Mouse (Mus musculus): Measurements from ENCODE around the gene Man2b2.

DNA sequence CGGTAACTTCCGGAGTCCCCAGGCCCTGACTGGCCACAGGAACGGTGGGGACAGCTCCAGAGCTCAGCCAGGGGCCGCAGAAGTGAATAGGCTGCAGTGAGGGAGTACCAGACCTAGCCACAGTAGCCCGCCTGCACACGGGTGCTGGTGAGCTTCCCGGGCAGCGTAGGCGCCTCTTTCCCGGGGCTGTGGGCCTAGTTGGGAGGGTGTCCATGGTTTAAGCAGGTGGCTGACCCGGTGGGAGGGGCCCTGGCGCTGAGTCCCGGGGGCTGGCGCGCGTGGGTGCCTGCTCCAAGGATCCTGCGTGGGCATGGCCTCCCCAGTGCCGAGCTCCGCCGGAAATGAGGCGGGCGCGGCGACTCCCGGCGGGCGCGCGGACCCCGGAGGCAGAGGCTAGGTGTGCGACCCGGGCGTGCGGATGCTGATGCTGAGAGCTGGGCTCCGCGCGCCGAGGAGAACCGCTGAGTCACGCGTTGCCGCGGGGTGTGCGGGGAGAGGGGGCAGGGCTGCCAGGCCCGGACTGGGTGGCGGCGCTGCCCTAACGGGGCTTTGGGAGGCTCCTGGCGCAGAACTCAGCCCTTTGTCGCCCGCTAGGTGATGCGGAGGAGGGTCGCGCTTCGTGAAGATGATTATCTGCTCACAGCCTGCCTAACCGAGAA lies 39.3 kb upstream of the Man2b2 start:
- TF ChIP-seq POLR2A (IDR thresholded peaks at IDR 0.05; ENCODE audit: borderline replicate concordance, low read depth, low read length) (no peak), CTCF (IDR thresholded peaks at IDR 0.05; ENCODE audit: low read depth, low read length) (no peak)

Data from bone marrow macrophage, adult 2 months (primary cell).